Mouse (Mus musculus) mouse trophoblast stem cell (cell line): ENCODE measurements around the gene Pcbp3.

ENCODE experiments used
- in situ Hi-C, 2 experiments: fragments of 300-500 bp; cut with MseI, MboI; formaldehyde crosslinking; loops; 2 replicates in 1 of 2; 3 replicates in 1 of 2; pipeline ENCODE4 v1.15.1; 2025

The Pcbp3 gene

GRCm38 (mm10) chr10:76801841-76802499 lies 159.7 kb downstream of the Pcbp3 start:
- in situ Hi-C loops, result no loop called here

- in situ Hi-C loops, result no loop called here
Measured at GRCm38 (mm10) chr10:76801237-76801641, 160.4 kb downstream of the Pcbp3 start.

GRCm38 (mm10) chr10:76798751-76799585 lies 162.7 kb downstream of the Pcbp3 start:
- in situ Hi-C loops, result no loop called here

GRCm38 (mm10) chr10:76794102-76794501 lies 167.6 kb downstream of the Pcbp3 start:
- in situ Hi-C loops, result no loop called here

- in situ Hi-C loops, result no loop called here
Measured at GRCm38 (mm10) chr10:76791475-76791874, 170.2 kb downstream of the Pcbp3 start.

DNA sequence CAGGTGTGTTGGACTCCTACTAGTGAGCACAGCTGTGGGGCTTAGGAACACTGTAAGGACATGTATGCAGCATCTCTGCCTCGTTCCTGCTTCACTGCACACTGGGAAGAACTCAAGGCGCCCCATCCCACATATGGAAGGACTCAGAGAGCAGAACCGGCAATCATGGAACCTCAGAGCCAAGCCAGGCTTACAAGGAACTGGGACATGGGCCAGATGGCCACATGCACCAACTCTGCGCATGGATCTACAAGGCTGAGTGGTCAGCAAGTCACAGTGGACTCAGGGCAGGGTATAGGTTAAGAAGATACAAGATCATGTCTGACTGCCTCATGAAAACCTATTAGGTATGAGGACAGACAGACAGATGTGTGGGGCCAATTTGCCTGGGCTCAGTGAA lies 171.8 kb downstream of the Pcbp3 start:
- in situ Hi-C loops, result no loop called here

DNA sequence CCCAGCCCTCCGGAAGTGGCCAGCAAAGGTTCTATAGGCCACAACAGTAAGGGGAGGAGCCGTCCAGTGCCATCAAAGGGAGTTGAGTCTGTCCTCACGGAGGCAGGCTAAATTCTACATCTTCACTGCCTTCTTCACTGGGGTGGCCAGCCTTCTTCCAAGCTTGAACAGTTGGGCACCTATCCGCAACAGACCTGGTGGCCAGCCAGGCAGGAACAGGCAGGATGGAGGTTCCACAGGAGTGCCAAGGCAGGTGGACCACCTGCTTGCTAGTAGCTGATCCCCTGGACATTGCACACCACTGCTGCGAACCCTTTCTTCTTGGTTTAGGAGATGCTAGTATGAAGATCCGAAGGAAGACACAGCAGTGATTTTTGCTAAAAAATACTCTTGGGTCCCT lies 176.4 kb downstream of the Pcbp3 start:
- in situ Hi-C loops, result no loop called here

DNA sequence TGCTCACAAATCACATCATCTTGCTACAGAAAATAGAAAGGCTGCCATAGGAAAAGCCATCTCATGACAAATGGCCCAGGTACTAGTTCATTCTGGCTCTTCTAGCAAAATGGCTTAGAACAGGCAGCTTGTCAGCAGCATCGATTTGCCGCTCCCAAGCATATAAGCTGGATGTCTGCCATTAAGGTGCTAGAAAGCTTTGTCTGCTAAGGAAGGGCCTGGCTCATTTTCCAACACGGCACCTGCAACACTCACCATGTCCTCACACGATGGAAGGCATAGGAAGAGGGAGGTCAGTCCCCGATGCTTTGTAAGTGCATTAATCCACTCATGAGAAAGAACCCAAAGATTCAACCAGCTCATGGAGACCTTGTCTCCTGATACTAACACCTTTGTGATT lies 182.5 kb downstream of the Pcbp3 start:
- in situ Hi-C loops, result no loop called here

DNA sequence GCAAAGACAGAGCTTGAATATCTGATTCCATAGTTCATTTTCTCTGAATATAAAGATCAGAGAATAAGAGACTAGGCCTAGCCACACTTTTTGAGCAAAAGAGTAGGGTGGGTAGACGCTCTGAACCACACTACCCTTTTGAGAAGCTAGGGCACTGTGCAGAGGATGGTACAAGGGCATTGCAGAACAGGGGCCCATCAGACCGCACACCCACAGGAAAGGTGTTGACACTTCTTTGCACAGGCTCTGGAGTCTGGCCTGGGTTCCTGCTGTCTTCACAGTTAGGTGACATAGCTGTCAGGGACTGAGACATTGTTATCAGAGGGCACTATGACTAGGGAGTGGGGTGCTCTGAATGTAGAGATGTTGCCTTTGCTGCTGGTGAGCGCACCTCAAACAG lies 190.1 kb downstream of the Pcbp3 start:
- in situ Hi-C loops, result no loop called here

DNA sequence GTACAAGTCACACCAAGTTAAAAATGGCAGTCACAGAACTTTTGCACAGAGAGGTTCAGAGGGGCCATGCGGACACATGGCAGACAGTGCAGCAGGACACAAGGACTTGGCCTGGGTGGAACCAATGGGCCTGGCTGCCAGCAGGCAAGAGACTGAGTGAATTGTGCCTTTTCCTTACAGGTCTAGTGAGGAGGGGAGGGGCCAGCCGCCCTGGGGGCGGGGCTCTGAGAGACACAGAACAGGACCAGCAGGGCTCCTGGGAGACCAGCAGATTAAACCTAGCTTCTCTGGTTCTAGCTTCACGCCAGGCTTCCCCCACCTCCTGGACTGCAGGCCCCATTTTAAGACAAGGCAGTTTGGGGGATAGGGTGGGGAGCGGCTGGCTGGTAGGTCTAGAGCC lies 190.6 kb downstream of the Pcbp3 start:
- in situ Hi-C loops, result no loop called here

GRCm38 (mm10) chr10:76769581-76769980 lies 192.1 kb downstream of the Pcbp3 start:
- in situ Hi-C loops, result no loop called here

- in situ Hi-C loops, result no loop called here
Measured at GRCm38 (mm10) chr10:76766196-76766595, 195.5 kb downstream of the Pcbp3 start.

DNA sequence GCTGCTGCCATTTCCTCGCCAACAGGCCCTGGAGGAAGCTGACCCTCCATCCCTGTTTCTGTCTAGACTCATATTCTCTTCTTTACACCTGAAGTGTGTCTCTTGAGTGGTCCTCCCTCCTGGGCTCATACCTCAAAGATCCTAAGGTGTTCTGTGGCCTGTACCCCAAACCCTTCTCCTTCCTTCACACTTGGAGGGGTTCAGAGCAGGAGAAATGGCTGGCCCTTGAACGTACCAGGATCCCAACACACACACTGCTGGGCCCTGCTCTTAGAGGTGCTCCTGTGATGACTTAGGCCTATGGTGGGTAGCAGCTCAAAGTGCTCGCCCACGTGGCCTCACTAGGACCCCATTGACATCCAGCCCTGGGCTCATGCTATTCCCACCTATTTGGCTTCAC lies 196.8 kb downstream of the Pcbp3 start:
- in situ Hi-C loops, result no loop called here

GRCm38 (mm10) chr10:76763016-76763415 lies 198.7 kb downstream of the Pcbp3 start:
- in situ Hi-C loops, result no loop called here

GRCm38 (mm10) chr10:76762411-76762810 lies 199.3 kb downstream of the Pcbp3 start:
- in situ Hi-C loops, result no loop called here

GRCm38 (mm10) chr10:76759878-76760277 lies 201.8 kb downstream of the Pcbp3 start:
- in situ Hi-C loops, result no loop called here

DNA sequence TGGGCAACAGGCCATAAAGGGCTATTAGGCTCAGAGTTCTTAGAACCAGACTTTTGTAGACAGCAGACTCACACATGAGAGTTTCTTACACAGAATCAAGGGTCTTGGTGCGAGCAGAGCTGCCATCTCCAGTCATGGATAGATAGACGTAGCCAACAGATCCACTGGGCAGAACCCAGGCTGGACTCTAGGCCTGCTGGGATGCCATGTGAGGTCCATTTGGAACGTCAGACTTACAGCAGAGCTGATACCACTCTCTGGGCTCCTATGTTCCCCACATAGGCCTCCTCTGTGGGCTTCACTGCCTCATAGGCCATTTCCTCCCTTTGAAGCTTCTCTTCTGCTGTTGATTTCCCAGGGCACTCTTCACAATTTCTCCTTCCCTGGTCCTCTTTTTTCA lies 208.0 kb downstream of the Pcbp3 start:
- in situ Hi-C loops, result no loop called here

DNA sequence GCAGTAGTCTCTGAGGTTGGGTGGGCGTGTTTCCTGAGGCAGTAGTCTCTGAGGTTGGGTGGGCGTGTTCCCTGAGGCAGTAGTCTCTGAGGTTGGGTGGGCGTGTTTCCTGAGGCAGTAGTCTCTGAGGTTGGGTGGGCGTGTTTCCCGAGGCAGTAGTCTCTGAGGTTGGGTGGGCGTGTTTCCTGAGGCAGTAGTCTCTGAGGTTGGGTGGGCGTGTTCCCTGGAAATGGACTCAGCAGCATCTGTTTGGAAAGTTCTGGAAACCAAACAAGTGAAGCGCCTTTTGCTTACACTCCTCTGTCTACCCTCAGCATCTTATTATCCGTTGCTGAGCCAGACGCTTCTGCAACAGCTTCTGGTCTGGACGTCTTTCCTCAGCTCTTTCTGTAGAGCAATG lies 217.4 kb downstream of the Pcbp3 start:
- in situ Hi-C loops, result loop anchor here in 1 of 2 experiments (25.0 kb wide), 2 partner anchors 182 to 432 kb away; partner anchors contain the start of gene Spatc1l

DNA sequence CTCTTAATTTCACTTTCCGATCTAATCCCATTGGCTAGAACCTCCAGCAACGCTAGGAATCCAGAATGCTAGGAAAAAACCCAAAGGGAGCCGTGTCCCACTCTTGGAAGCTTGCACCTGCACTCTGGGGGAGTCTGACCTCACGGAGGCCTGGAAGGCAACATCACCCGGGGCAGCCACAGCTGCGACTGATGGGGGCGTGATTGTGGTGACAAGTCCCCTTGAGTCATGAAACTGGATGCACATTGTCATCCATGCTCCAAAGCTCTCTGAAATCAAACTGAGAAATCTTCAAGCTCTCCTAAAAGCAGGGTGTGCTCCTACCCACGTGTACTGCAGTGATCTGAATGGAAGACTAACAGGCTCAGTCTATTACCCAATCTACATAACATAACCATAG lies 224.9 kb downstream of the Pcbp3 start:
- in situ Hi-C loops, result loop anchor here (10.0 to 25.0 kb wide), 4 partner anchors 112 to 424 kb away; partner anchors contain the start of genes Col6a2 (in 1 of the 2) and Spatc1l (in 1 of the 2)

DNA sequence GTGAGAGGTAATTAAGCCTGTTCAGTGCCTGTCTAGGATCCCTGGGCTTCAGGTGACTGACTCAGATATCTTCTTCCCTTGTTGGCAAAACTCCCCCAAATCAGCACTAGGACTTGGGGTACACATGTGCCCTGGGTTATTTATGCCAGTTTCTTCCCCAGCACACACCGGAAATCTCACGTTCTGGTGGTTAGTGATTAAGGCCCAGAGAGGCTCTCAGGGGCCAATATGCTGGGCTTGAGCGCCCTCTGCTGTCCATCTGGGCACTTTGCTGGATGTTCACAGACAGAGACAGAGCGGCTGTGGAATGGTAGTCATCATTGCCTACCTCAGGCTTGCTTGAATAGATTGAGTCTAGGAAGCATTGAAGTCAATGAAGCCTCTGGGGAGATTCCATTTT lies 226.7 kb downstream of the Pcbp3 start:
- in situ Hi-C loops, result loop anchor here (10.0 to 25.0 kb wide), 4 partner anchors 110 to 423 kb away; partner anchors contain the start of genes Col6a2 (in 1 of the 2) and Spatc1l (in 1 of the 2)

DNA sequence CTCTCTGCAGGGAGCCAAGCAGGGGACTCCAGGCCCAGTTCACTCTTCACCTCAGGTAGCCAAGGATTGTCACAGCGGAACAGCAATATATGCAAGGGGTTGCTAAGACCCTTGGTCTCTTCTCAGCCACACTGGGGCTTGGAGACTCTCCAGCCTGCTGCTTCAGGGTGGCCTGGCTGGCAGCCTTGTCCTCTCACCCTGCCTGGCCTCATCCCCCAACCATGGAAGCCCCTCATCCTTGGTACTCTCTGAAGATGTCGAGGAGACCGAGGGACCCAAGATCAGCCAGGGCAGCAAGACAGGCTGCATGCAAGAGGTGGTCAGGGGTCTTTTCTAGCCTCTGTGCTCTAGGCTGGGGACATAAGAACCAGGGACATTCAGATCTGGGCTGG lies 228.0 kb downstream of the Pcbp3 start:
- in situ Hi-C loops, result loop anchor here (10.0 to 25.0 kb wide), 4 partner anchors 109 to 421 kb away; partner anchors contain the start of genes Col6a2 (in 1 of the 2) and Spatc1l (in 1 of the 2)

DNA sequence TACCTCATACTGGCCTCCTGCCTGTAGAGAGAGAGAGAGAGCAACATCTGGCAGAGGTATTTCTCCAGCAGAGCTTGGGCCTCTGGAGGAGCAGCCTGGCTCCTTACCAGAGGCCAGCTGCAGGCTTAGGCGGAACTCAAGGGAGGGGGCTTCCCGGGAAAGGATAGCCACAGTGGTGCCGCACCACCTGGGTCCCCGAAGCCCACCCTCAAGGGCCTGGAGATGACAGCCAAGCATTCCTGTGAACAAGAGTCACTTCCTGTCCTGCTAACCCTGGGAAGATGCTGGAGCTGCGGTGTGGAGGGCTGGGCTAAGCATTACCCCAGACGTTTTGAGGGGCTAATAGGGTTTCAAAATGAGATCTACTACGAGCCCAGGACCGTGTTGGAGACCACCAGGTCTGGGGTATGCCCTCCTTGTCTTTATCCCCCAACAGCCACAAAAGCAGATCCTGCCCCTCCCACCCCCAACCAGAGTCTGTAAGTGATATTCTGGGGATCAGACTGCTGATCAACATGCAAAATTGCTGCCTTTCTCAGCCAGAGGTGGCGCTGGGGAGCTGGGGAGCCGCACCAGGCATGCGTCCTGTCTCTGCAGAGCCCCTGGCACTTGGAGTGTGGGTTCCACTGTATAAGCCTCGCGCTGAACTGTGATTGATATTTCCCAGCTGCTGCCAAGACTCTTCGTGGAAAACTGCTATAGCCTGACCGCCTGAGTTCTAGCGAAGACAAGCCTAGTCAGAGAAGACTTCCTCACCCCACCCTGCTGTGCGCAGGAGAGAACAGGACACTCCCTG lies 228.6 kb downstream of the Pcbp3 start:
- in situ Hi-C loops, result loop anchor here (10.0 to 25.0 kb wide), 4 partner anchors 108 to 421 kb away; partner anchors contain the start of genes Col6a2 (in 1 of the 2) and Spatc1l (in 1 of the 2)
